In genomic region chr6:93987561-93987960, GRCm38 (mm10) we compare ENCODE assay signal across 22 mouse cellular contexts.
"Had no signal": no experiment of that assay in that cellular context is flagged by ENCODE, and none has a peak within 500 bp of the region (broad histone marks: within the 10 kb centered on the region; RNA-seq: fewer than 3 reads in every experiment).

No protein-coding gene starts in this region.

- H3K9me3 ChIP-seq: limb, embryonic 10.5 days; limb, embryonic 13.5 days; liver, embryonic 12.5 days; liver, embryonic 15.5 days; lung, embryonic 15.5 days; midbrain, embryonic 12.5 days; neural tube, embryonic 13.5 days; stomach, embryonic 15.5 days had no signal

- H3K27me3 ChIP-seq: limb, embryonic 13.5 days; liver, embryonic 12.5 days; liver, embryonic 15.5 days; lung, embryonic 15.5 days; midbrain, embryonic 12.5 days; neural tube, embryonic 13.5 days; stomach, embryonic 15.5 days had no signal

- H3K4me2 ChIP-seq: limb, embryonic 13.5 days; liver, embryonic 12.5 days; liver, embryonic 15.5 days; lung, embryonic 15.5 days; midbrain, embryonic 12.5 days; neural tube, embryonic 13.5 days; stomach, embryonic 15.5 days had no signal

- ATAC-seq: liver, embryonic 12.5 days; midbrain, embryonic 16.5 days had no signal

- H3K4me1 ChIP-seq: liver, embryonic 12.5 days; liver, embryonic 15.5 days; lung, embryonic 15.5 days; stomach, embryonic 15.5 days had no signal

- H3K4me3 ChIP-seq: layer of hippocampus, adult 2 months; limb, embryonic 10.5 days; limb, embryonic 13.5 days; liver, embryonic 12.5 days; liver, embryonic 15.5 days; lung, embryonic 15.5 days; midbrain, embryonic 12.5 days; myocyte; neural tube, embryonic 13.5 days; stomach, embryonic 15.5 days had no signal

- H3K36me3 ChIP-seq: limb, embryonic 10.5 days; limb, embryonic 13.5 days; liver, embryonic 12.5 days; liver, embryonic 15.5 days; lung, embryonic 15.5 days; midbrain, embryonic 12.5 days; neural tube, embryonic 13.5 days; stomach, embryonic 15.5 days had no signal

- H3K27ac ChIP-seq: layer of hippocampus, adult 2 months; limb, embryonic 10.5 days; limb, embryonic 13.5 days; liver, embryonic 12.5 days; liver, embryonic 15.5 days; lung, embryonic 15.5 days; midbrain, embryonic 12.5 days; neural tube, embryonic 13.5 days; stomach, embryonic 15.5 days had no signal

- H3K9ac ChIP-seq: limb, embryonic 13.5 days; liver, embryonic 12.5 days; liver, embryonic 15.5 days; lung, embryonic 15.5 days; midbrain, embryonic 12.5 days; neural tube, embryonic 13.5 days; stomach, embryonic 15.5 days had no signal

- DNase-seq: kidney, adult 11 months; kidney, adult 9 months; layer of hippocampus, adult 9-11 months; liver; lung, adult 18-20 months; lung, postnatal 10 days; lung, postnatal 36 days; retina, postnatal 1 day; right cerebral cortex, postnatal 25 days; spleen, adult 18-20 months; thymus, postnatal 25 days had no signal
